Mouse (Mus musculus): ENCODE measurements around the gene Pcbp2.

Gene Pcbp2

GRCm38 (mm10) chr15:102468675-102469370 is 1.5 kb upstream of the Pcbp2 start:
- DNase-seq, result no peak

GRCm38 (mm10) chr15:102470605-102471294 is 411 bp downstream of the Pcbp2 start:
- peak; percentile 97 for DNase-seq

- DNase-seq, result no peak
Measured at GRCm38 (mm10) chr15:102471295-102471645, 931 bp downstream of the Pcbp2 start.

- DNase-seq, result no peak
Measured at GRCm38 (mm10) chr15:102471727-102472126, 1.4 kb downstream of the Pcbp2 start.

- no peak for DNase-seq
Measured at GRCm38 (mm10) chr15:102473246-102473645, 2.9 kb downstream of the Pcbp2 start.

GRCm38 (mm10) chr15:102474520-102474919 is 4.2 kb downstream of the Pcbp2 start:
- no peak for DNase-seq

- DNase-seq, result no peak
Measured at GRCm38 (mm10) chr15:102483136-102483535, 12.8 kb downstream of the Pcbp2 start.

GRCm38 (mm10) chr15:102485853-102486252 is 15.5 kb downstream of the Pcbp2 start:
- DNase-seq, result no peak

- no peak for DNase-seq
Measured at GRCm38 (mm10) chr15:102487664-102488063, 17.3 kb downstream of the Pcbp2 start.

- no peak for DNase-seq
Measured at GRCm38 (mm10) chr15:102498322-102498721, 28.0 kb downstream of the Pcbp2 start.

GRCm38 (mm10) chr15:102499370-102499769 is 29.0 kb downstream of the Pcbp2 start:
- peak in 1 of 2 experiments; percentile 22 for DNase-seq

GRCm38 (mm10) chr15:102499851-102500250 is 29.5 kb downstream of the Pcbp2 start:
- no peak for DNase-seq

- no peak for DNase-seq
Measured at GRCm38 (mm10) chr15:102500479-102500878, 30.1 kb downstream of the Pcbp2 start.

GRCm38 (mm10) chr15:102501084-102501814 is 30.9 kb downstream of the Pcbp2 start:
- no peak for DNase-seq

GRCm38 (mm10) chr15:102502254-102502840 is 32.0 kb downstream of the Pcbp2 start:
- DNase-seq, result no peak

- DNase-seq, result no peak
Measured at GRCm38 (mm10) chr15:102503447-102503846, 33.1 kb downstream of the Pcbp2 start, which contains the start of gene Gm10337. TSS of gene Gm10337 (plus strand) at chr15:102503722.

GRCm38 (mm10) chr15:102503924-102504782 is 33.8 kb downstream of the Pcbp2 start:
- DNase-seq, result no peak

- no peak for DNase-seq
Measured at GRCm38 (mm10) chr15:102505073-102505769, 34.9 kb downstream of the Pcbp2 start.

GRCm38 (mm10) chr15:102505770-102506463 is 35.6 kb downstream of the Pcbp2 start:
- no peak for DNase-seq

- DNase-seq, result no peak
Measured at GRCm38 (mm10) chr15:102506464-102506830, 36.1 kb downstream of the Pcbp2 start.

- DNase-seq, result no peak
Measured at GRCm38 (mm10) chr15:102506864-102507263, 36.5 kb downstream of the Pcbp2 start.

Data from cerebellum, postnatal 10 days (tissue).